Mouse (Mus musculus) layer of hippocampus, adult 8-10 months (tissue): ENCODE results near the gene Mical1. TPM values are rescaled to one million over a fixed set of nuclear protein-coding genes. Genes with fewer than 3 reads are reported as not detected.

Source experiments
- DNase-seq, 2 experiments: peaks; one replicate each; pipeline ENCODE4 v3.0.0; 2022; ENCODE audit warnings: low spot score in 2 of 2
- total RNA-seq, 4 experiments: library from RNA; stranded (reverse); gene quantifications; 2 replicates each; pipeline ENCODE4 v1.2.4; 2022

Mical1 gene
- total RNA-seq, 4 experiments from 2014 or later, result 16.4 to 33.5 (median 24.9) TPM

DNA sequence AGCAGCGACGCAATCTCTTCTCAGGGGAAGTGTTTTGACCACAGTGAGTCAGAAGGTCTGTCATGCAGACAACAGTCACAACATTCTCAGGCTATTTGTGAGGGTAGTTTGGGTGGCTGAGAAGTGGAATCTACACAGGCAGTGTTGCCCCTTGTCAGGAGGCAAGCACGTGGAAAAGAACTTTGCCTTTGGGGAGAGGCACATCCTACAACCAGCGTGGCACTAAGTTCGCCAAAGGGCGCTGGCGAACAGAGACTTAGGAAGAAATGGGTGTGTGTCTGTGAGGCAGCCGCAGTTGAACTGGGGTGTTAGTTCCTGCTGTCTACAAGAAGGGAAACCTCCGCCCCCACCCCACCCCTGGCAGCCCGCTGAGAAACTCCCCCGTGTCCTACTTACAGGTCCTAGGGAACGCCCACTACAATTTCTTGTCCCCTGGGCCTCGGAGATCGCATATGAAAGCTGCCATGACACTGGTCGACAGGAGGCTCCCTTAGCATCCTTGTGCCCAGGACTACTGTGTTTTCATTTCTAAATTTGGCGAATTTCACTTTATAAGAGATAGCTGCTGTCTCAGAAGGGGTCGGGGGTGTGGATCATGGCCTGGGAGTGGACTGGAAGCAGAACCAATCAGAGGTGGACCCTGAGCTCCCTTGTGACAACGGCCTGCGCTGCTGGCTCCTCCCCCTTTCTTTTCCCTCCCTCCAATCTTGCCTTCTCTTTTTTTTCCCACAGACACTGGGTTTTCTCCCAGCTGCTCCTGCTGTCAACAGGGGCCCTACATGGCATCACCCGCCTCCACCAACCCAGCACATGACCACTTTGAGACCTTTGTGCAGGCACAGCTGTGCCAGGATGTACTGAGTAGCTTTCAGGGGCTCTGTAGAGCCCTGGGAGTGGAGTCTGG, 1.4 kb downstream of the Mical1 start:
- DNase-seq, result peak; percentile 31 to 56

DNA sequence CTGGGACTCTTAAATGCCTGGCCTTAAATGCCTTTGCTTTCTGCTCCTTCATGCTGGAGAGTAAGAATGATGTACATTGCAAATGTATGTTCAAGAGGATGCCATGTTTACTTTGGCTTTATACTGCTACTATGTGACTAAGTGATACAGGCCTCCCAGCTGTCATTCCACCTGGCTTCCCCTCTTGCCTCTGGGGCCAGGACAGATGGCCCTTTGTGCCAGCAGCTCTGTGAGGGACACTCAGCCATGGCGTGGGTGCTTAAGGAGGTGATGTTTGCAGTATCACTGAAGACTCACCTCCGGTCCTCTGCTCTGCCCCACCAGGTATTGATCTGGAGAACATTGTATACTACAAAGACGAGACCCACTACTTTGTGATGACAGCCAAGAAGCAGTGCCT, 3.8 kb downstream of the Mical1 start:
- DNase-seq, result no peak

DNA sequence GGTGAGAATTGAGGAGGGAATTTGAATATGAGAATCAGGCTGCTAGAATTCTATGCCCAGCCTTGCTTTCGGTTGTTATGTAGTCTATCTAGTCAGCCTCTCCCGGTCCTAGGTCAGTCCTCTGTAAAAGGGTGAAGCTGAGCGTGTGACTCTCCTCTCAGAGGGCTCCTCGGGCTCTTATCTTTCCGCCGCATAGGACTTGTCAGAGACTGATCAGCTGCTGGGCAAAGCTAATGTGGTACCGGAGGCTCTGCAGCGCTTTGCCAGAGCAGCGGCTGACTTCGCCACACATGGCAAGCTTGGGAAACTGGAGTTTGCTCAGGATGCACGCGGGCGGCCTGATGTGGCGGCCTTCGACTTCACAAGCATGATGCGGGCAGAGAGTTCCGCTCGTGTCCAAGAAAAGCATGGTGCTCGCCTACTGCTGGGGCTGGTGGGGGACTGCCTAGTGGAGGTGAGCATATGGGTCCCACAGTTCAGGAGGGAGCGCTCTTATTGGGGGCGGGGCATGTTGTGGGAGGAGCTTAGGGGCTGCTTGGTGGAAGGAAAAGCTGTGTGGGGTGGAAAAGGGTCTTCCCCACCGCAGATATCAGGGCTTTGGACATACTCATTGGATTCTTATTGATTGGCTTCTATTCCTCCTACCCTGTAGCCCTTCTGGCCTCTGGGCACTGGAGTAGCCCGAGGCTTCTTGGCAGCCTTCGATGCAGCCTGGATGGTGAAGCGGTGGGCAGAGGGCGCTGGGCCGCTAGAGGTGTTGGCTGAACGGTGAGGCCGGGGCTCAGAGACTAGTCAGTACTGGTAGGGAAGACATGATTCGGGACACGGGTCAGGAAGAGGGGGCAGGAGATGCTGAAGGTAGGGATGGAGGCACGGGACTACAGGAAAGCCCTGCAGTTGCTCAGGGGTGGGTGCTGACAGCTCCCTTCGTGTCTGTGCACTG, 5.1 kb downstream of the Mical1 start:
- no peak for DNase-seq

DNA sequence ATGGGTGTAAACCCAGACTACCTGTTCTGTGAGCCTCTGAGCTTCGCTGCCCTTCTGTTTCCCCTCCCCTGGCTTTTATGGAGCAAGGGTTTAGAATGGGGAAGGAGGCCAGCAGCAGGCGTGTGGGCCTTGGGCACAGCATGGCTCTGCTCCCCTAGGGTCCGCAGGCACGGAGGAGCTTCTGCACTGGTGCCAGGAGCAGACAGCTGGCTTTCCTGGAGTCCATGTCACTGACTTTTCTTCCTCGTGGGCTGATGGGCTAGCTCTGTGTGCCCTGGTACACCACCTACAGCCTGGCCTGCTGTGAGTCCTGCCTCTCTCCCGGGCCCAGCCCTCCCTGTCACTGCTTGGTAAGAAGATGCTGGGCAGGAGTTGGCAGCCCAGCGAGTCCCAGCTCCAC, 6.3 kb downstream of the Mical1 start:
- no peak for DNase-seq

DNA sequence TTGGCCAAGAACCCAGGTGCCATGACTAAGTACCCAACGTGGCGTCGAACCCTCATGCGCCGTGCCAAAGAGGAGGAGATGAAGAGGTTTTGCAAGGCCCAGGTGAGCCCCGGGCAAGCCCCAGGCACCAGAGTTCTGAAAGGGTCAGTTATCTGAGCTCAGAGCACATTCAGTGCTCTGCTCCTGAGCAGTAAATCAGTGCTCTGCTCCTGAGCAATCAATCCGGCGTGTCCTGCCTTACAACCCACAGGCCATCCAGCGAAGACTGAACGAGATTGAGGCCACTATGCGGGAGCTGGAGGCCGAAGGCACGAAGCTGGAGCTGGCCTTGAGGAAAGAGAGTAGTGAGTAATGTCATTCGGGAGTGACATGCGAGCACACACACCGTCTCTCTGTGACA, 9.7 kb downstream of the Mical1 start:
- DNase-seq, result no peak

DNA sequence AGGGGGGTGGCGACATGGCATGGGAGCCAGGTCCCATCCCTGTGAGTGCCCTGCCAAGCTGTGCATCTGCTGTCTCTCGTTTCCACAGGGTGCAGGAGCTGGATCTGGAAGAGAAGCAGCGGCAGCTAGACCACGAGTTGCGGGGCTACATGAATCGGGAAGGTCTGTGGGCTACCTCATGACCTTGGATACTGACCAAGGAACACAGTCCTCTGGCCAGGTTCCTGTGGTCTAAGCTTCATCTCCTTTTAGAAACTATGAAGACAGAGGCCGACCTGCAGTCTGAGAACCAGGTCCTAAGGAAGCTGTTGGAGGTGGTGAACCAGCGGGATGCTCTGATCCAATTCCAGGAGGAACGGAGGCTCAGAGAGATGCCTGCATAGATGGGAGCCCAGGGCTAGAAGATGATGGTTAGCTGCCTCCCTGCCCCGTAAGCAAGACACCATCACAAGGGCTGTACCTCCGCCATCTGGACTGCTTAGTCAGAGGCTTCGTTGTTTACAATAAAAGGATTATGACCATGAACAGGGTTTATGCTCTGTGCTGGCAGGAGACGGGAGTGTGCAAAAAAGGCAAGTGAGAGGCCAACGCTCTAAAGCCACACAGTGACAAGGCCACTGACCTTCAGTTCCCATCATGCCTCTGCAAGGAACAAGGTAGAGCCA, 10.5 kb downstream of the Mical1 start:
- no peak for DNase-seq

DNA sequence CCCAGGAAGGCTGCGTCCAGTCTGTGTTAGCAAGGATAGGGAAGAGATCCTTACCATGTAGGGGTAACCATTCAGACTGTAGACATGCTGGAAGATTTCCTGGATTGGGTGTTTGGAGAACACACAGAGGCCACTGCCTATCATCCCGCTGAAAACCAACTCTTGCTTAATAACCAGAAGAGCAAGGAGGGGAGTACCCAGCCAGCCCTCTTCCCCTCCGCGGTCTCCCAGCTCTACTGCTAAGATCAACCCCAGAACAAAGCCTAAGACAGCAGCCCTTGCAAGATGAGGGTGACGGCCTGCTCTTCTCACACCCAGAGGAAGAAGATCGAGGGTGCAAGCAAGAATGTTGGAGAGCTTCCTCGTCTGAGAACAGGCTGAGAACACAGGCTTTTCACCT, 12.8 kb downstream of the Mical1 start:
- no peak for DNase-seq

DNA sequence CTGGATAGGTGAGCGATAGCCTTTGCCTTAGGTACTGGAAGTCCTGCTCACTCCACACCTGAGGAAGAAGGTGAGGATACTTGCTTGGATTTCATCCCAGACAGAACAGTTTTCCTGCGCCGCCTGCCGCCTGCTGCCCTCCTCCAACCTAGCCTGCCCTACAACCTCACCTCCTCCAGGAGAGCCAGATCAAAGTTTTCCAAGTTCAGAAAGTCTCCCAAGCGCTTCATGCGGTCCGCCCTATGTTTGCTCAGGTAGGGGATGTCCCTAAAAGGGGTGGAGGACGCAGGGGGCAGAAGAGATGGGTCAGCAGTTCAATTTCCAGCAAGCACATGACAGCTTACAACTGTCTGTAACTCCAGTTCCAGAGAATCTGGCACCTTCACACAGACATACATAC, 13.2 kb downstream of the Mical1 start:
- no peak for DNase-seq

DNA sequence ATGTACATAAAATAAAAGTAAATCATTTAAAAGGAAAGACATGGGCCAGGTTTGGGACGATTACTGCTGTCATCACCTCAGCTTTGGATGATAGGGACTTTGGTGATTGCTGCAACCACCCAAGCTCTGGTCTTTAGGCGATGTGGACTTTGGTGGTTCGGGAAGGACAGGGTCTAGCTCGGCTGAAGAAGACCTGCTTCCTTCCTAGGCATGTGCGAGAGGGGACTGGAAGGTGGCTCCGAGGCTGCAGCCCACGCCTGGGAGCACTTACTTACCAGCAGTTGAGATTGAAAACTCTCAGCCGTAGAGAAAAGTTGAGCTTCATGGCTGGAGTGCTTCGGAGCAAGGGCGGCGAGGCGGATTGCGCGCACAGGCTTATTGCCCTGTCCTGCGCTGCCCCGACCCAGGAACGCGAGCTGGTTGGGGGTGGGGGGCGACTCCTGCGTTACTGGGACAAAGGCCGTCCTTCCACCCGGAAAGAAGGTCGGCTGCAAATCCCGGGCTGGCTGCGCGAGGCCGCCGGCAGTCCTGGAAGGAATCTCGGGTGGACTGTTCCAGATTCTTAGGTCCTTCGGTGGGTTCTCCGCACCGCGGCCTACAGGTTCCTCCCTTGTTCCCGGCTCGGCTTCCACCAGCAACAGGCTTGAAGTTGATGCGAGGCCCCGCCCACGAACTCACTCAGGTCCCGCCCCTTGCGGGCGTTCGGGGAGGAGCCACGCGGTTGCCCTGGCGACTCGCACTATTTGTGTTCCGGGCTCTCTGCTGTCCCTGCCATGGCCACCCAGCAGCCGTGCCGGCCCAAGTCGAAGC, 13.8 kb downstream of the Mical1 start, which contains the start of the genes Smpd2 and Ppil6:
TSS of gene Smpd2 (minus strand) at position 662 of the 810 bp plus-strand sequence.
TSS of gene Ppil6 (plus strand) at position 732 of the 810 bp plus-strand sequence.
- peak; percentile 90 to 92 for DNase-seq

DNA sequence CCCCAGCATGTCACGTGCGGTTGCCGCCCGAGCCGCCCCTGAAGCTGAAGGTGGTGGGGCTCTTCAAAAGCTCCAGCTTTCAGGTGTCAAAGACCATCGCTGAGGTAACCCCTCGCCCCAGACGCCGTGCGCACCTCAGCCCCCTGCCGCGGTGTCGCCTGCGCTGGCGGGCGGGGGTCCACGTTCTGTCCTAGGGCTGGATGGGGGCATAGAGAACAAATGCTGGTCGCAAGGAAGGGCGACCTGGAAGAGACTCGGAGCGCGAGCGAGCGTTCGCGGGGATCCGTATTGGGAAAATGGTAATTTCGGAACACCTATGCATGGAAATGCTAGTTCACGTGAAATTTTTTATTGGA, 14.4 kb downstream of the Mical1 start:
- DNase-seq, result no peak

DNA sequence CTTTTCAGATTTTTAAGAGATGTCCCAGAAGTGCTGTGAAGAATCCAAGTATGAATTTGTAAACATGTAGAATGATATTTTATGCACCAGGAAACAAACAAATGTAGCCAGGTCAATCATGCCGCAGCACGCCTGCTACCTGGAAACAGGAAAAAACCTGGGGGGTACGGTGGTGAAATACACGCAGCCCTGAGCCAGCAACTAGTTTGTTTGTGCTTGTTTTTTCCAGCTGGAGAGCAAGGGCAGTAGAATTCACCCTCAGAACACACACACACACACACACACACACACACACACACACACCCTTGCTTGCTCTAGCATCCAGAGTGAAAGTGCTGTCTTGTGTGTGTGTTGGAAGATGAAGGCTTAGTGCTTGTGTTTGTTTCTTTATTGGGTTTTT, 15.0 kb downstream of the Mical1 start:
- no peak for DNase-seq

DNA sequence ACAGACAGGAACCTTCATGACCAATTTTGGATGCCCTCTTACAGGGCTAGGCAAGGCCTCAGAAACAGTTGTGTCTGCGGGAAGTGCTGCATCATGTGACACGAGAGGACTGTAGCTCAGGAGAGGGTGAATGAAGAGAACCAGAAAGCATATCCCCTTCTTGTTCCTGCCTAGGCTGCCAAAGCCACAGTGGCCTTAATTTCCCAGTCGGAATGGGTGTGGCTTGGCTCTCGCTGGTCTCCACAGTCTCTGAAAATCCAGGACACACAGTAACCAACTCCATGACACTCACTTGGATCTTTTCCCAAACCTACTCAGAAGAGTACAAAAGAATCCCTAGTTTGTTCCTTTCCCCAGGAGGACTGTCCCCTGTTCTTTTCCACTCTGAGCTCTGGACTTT, 24.8 kb downstream of the Mical1 start:
- peak; percentile 25 to 51 for DNase-seq

DNA sequence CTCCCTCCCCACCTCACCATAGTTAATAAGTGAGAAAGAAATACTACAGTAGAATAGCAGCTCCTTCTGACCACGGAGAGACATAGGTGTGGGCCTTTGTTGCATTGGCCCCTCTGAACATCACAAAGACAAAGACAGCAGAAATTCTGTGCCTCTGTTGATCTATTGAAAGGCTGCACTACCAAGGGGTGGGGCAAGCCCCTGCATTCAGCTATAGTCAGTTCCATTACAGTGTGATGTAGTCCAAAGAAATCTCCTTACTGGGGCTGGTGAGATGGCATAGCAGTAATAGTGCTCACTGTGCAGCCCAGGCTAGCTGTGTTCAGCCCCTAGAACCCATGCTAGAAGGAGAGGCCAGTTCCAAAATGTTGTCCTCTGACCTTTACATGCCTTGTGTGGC, 28.9 kb downstream of the Mical1 start:
- DNase-seq, result no peak

DNA sequence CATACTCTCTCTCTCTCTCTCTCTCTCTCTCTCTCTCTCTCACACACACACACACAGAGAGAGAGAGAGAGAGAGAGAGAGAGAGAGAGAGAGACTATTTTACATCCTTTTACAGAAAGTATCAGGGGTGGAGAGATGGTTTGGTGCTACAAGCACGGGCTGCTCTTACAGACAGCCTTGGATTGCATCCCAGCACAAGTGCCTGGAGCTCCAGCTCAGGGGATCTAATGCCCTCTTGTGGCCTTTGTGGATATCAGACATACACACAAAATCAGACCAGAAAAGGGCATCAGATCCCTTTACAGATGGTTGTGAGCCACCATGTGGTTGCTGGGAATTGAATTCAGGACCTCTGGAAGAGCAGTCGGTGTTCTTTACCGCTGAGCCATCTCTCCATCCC, 29.3 kb downstream of the Mical1 start:
- DNase-seq, result peak; percentile 57 to 69

DNA sequence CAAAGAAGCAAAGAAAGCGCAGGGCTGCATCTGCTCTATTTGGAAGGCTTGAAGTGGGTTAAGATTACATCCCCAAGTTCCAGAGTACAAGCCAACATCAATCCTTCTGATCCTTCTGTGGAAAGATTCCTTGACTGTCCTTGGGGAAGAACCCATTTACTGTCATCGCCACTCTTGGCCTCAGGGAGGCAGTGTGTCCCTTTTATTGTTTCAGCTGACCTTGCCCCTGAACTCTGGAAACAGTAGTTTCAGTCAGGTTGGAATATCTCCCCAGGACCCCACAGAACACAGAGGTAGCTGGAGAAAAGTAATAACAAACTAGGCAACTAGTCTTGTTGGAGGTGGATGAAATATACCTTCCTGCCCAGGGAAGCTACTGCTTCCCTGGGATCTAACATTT, 33.0 kb downstream of the Mical1 start:
- no peak for DNase-seq

DNA sequence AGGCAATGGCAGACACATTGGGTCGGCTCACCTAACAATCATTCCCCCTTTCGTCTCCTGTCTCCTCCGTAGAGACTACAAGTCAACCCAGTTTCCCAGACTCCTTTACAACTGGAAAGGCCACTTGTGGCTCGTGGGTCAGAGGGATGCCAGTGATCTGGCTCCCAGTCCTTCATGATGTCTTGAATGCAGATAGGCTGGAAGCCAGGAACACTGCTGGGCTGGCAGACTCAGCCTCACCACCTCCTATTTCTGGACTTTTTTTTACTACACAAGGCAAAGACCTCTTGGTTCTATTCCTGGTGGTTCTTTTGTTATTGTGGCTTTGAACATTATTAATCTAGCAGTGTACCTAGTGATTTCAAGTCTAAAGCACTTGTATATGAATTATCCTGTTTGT, 38.2 kb downstream of the Mical1 start:
- no peak for DNase-seq

DNA sequence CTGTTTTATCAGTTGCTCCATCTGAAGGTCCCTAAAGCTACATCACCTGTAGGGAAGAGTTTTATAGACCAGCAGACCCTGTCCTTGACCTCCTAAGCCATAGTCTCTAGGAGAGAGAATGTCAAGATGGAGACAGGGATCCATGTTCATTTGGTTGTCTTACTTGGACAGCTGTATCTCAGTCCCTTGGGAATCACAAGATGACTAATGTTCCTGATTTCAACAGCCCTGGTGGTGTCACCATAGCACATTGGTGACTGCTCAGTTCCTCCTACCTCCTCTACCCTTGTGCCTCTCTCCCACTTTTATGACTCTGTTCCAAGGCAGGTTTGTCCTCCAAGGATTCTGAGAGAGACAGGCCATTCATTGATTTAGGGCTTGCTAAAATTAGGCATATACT, 38.8 kb downstream of the Mical1 start:
- DNase-seq, result no peak

DNA sequence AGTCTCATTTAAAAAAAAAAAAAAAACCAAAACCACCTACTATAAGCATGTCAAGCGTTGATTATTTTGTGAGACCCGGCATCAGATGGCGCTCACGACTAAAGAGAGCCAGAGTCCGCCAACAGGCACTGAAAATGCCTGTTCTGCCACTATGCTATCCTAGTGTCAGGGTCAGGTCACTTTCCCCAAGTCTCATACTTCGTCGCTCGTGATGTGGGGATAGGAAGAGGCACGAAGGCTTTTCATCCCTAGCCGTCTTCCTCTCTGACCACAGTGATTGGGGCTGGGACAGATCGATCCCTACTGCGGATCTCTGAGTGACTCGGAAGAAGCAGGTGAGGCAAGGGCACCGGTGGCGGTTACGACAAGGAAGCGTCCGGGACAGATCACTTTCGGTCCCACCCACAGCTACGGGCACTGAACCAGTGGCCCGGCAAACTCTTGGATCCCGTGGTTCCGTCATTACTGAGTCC, 42.4 kb downstream of the Mical1 start:
- peak; percentile 57 to 62 for DNase-seq

DNA sequence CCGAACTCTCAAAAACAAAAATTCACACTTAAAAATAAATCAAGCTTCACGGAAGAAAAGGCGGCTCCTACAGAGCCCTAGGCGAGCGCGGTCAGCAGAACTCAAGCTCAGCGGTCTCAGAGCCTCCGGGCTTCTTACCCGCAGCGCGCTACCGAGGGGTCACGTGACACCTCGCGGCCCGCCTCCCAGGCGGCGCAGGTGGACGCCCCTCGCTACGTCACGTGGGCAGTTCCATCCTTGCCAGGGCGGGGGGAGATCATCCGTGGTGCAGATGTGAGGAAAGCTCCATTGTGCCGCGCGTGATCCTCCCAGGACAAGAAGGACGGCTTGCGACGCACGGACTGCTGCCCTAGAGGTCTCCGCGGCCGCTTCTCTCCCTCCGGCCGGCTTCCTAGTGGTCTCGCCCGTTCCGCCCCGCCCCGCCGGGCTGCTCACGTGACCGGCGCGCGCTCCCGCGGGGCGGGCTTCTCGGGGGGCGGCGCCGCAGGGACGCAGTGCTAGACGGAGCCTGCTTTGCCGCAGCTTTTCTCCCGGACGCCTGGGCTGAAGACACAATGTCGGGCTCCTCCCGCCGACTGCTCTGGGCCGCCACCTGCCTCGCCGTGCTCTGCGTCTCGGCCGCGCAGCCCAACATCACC, 43.0 kb downstream of the Mical1 start, which contains the start of gene Cd164:
TSS of gene Cd164 (plus strand) at position 434 of the 638 bp plus-strand sequence.
- peak; percentile 86 to 90 for DNase-seq
